Mouse (Mus musculus) gastrocnemius, postnatal 14 days (tissue): ENCODE data around the gene Fam83f. TPM values are rescaled to one million over a fixed set of nuclear protein-coding genes. Genes with fewer than 3 reads are reported as not detected.
A peak's percentile ranks its signal among the peaks of the same experiment; 100 is the strongest.

ENCODE experiments used
- DNase-seq: peaks from one replicate; pipeline ENCODE4 v3.0.0; 2021; ENCODE audit warnings: mixed read lengths
- intact Hi-C: fragments of 180-260 bp; cut with DNase I; formaldehyde crosslinking; loops from one replicate; pipeline ENCODE4 v1.15.1; 2025; ENCODE audit warnings: low total_unique reads
- total RNA-seq, 2 experiments: library from RNA; stranded (reverse); gene quantifications; 2 replicates each; pipeline ENCODE4 v1.2.3; 2021

Gene Fam83f
- total RNA-seq, 2 experiments from 2014 or later, result 0.29 to 0.43 TPM

DNA sequence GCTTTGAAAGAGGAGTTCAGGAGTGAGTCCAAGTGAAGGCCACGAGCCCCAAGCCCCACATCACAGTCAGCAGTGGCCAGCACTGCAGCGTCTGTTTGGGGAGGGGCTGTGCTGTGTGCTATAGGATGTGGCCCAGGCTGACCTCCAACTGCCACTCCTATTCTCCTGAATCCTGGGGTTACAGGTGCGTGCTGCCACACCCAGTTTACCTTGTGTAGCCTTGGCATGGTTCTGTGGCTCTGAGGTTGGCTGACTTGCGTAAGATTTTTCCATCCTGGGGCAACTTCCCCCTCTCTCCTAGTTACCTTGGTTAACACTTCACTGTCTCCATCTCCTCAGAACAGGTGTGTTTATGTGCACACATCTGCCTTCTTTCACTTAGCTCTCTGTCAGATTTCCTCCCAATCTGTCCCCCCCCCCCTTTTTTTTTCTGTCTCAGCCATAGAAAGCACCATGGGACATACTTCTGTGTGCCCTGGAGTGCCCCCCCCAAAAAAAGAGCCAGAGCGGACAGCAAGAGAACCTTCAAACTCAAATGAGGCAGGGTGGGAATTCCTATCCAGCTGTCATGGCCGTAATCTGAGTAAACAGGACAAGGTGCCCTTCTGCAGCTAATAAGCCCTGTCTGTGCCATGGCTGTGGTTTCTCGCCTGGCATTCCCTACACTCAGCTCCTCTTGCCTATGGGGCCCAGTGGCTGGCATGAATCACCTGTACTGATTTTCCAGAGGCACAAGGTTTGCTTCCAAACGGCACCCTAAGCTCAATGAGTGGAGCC, 30.0 kb downstream of the Fam83f start:
- no peak for DNase-seq

DNA sequence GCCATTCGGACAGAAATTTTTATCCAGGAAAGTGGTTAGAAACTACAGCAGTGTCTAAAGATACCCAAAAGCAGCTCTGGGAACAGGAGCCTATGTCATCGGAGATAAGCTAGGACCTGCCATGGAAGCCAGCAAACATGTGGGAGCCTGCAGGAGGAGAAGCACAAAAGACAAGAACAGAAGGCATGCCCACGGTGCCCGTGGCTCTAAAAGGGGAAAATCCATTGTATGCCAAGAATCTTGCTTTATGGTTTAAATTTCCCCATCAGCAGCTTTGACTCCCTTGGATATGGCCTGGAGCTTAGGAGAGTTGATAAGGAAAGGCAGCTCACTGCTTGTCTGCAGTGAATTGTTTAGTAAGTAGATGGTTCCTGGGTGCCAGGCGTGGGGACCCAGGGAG, 31.3 kb downstream of the Fam83f start:
- intact Hi-C loops, result no loop called here
- no peak for DNase-seq

More for the DNA sequence above, 30.0 kb downstream of the Fam83f start:
- intact Hi-C loops, result no loop called here

DNA sequence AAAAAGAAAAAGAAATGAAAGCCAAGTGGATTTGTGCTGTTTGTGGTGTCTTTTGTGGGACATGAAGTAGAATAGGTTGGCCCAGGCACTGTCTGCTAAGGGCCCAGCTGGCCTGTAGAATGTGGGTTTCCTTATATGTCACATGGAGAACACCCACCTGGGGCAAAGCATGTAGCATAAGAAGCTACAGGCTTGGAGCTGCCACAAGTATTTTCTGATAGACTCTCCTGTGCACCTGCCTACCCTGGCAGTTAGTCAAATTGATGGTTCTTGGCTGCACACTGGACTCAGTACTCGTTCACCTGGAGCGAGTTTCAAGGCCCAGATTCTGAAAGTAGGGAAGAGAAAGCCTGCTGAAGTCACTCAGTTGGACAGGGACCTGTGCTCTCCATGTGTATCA, 31.8 kb downstream of the Fam83f start:
- intact Hi-C loops, result no loop called here
- no peak for DNase-seq

DNA sequence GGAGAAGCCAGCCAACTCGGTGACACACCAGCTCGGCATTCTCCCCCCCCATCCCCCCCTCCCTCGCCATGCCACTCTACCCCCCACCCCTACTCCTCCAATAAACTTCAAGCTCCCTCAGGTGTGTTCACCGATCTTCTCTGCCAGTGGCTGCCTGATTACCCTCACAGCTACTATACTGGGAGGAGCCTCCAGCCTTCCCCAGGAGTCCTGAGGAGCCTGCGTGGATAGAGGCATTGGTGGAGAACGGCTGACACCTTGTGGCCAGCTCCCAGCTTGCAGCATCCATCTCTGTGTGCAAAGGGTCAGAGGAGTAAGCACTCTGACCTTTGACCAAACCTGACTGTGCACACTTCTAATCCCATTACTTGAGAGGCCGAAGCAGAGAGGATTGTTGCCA, 32.6 kb downstream of the Fam83f start:
- intact Hi-C loops, result no loop called here
- peak; percentile 75 for DNase-seq

DNA sequence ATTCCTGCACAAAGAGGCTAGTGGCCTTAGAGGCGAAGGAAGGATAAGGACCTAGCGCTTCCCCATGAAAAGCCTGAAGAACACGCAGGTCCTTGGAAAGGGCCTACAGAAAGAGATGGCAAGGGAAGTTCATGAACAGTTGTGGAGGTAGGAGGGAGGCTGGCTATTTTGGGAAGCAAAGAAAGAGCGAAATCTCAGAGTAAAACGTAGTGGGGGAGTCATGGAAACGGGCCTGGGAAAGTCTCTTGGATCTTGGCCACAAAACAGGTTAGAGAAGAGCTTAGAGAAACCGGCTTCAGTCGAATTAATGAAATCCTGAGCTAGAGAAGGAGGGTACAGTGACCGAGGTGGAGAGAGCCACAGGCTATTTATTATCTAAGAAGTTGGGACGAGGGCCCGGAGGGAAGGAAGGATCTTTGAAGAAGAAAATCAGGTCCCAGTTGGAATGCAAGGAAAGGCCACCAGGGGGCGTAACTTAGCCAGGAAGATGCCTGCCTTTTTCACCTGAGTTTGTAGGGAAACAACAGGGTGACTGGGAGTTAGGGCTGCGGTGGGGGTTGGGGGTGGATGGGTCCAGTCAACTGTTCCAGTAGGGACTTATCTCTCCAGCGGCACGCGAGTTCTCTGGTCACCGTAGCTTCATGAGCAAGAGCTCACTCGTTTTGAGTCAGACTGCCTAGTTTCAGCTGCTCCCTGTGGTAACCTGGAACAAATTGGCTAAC, 34.3 kb downstream of the Fam83f start:
- intact Hi-C loops, result loop anchor here (5.0 kb wide), 1 partner anchor 176 kb away; no protein-coding TSS in a partner anchor
- DNase-seq, result peak; percentile 79

DNA sequence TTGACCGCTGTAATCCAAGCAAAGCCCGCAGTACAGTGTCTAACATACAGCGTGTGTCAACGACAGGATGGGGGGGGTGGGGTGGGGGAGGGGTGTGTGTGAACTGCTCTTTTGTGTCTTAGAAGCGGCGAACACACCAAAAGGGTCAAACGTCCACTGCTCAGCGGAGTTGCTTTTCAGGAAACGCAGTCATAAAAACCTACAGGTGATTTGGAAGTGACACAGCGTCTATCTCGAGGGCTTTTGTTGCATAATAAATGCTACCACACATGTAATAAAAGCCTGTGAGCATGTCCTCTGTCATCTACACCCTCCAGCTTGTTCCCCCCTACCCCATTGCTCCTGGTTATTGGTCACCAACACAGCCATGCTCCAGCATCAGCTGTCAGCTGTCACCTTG, 34.9 kb downstream of the Fam83f start:
- DNase-seq, result no peak
- intact Hi-C loops, result loop anchor here (5.0 kb wide), 1 partner anchor 176 kb away; no protein-coding TSS in a partner anchor

DNA sequence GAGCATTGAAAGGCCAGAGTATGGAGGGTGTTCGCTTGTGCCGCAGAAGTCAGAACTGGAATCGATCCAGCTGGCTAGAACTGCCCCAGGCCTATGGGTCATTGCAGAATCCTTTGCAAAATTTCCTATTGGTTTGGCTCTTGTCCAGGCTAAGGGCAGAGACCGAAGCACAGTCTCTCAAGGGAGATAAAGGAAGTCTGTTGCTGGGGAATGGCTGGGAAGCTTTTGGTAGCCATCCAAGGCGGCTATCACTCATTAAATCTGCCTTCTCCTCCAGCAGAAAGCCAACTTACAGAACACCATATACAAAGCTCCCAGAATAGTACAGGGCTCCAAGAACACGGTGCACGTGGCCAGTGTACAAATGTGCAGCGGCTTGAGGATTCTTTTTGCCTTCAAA, 35.4 kb downstream of the Fam83f start:
- peak; percentile 45 for DNase-seq
- intact Hi-C loops, result loop anchor here (5.0 kb wide), 1 partner anchor 175 kb away; no protein-coding TSS in a partner anchor

DNA sequence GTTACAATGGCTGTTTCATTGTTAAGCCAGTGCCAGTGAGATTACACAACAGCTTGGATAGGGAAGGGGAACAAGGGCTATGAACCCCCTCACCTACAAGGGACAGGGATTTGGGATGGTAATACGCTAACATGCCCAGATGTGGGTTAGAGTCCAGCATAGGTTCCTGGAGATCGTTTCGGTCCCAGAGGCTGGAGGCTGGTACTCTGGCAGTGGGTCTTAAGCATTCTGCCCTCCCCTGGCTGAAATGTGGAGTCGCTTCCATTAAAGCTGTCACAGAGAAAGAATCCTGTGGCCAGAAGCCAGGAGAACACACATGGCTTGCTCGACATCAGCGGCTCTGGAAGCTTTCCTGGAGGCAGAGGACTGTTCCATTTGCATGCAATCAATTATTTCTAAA, 37.9 kb downstream of the Fam83f start:
- intact Hi-C loops, result loop anchor here (5.0 kb wide), 1 partner anchor 173 kb away; no protein-coding TSS in a partner anchor
- peak; percentile 61 for DNase-seq

DNA sequence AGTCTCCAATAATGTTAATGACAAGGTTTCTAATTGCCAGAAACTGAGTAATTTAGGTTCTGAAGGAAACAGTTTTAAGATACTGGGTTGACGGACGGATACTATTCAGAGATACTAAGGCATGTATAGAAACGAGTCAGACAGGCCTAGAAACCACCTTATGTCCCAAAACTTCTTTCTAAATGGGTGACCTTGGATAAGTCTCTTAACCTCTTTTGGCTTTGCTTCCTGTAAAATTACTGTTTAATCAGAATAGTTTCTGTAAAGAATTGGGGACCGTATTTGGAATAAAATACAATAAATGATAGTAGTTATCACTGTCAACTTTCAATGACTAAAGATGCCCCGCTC, 38.6 kb downstream of the Fam83f start:
- no peak for DNase-seq
- intact Hi-C loops, result no loop called here

DNA sequence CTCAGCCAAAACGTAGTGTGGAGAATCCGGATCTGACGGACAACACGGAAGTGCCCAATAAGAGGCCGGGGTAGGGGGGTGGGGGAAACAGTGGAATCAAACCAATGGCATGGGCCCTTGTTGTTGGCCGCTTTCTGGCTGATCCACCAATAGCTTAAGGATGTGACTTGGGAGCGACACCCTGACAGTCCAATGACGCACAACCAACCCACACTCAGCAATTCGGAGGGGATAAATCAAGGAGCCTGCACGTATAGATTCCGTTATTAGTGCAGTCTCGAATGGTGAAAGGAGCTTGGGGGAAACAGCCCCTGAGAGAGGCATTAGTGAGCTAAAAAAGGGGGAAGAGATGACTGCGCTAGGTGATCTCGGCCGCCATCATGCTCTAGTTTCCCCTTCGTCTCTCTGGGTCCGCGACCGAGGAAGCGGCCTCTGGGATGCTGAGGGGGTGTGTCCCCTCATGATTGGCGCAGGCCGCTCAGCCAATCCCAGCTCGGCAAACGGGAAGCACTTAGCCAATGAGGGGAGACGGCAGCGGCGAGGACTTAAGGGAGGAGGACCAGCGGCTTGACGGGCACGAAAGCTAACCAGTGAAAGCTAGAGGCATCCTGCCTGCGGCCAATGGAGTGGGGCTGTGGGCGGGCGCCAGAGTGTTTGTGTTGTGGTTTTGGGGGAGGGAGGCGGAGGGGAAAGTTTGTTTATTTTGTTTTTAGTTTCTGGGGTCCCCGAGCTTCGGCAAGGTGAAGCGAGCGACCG, 39.1 kb downstream of the Fam83f start, which contains the start of gene Tnrc6b:
Gene Tnrc6b, plus strand, starts transcription at position 706 of the 756 bp plus-strand sequence.
- intact Hi-C loops, result no loop called here
- DNase-seq, result peak; percentile 99

DNA sequence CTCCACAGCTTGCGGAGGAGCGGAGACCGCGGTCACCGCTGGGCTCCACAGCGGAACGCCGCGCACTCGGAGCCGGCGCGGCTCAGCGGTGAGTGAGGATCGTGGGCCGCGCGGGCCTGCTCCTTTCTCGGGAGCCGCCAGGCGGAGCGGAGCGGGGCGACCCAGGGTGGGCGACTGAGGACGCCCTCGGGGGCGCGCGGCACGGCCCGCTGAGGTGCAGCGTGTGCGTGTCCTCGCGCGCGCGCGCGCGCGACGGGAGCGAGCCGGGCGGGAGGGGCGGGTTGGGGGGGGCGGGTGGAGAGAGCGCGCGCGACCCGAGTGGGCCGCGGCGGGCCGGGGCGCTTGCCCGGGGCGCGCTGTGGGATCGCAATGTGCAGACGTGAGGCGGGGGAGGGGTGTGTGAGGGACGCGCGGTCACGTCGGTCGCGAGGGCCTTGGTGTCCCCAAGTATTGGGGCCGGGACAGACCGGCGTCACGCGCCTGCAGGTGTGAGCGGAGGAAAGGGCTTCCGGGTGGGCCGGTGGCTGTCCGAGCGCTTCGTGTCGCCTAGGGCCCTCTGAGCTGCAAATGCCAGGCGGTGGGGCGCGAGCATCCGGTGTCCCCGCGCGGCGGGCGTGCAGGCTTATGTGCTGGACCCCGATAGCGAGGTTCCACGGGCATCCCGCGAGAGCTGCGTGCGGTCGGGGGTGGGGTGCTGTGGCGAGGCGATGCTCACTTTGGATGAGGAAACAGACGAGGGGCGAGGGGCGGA, 39.9 kb downstream of the Fam83f start:
- peak; percentile 67 for DNase-seq
- intact Hi-C loops, result no loop called here

DNA sequence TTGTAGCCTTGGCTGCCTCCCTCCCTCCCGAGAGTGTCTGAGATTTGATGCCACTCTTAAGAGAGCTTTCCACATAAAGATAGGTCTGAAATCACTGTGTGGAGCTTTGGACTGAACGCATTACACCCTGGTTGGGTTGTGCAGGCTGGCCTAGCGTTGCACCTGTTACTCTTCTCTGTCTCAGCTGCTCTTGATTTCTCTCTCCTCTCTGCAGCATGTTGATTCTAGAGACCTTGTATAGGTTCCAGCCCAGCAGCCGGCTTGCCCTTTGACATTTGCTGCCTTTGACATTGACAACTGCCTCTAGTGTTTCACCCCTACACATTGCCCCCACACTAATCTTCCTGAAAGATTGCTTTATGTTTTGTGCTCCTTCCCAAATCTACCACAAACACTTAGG, 42.7 kb downstream of the Fam83f start:
- intact Hi-C loops, result no loop called here
- no peak for DNase-seq

DNA sequence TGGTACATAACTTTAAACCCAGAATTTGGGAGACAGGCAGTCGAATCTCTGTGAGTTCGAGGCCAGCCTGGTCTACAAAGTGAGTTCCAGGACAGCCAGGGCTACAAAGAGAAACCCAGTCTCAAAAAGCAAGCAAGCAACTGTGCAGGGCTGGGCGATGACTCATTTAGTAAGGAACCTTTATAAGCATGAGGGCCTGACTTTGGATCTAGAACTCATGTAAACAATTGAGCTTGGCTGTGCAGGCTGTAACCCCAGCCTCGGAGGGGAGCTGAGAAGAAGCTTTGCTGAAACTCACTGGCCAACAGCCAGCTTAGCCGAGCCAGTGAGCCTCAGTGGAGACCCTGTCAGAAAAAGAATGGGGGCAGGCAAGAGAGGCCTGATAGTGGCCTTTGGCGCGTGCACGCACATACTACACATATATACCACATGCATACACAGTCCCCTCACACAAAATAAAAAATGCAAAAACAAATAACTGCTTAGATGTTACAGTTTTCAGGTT, 45.0 kb downstream of the Fam83f start:
- intact Hi-C loops, result no loop called here
- DNase-seq, result no peak

DNA sequence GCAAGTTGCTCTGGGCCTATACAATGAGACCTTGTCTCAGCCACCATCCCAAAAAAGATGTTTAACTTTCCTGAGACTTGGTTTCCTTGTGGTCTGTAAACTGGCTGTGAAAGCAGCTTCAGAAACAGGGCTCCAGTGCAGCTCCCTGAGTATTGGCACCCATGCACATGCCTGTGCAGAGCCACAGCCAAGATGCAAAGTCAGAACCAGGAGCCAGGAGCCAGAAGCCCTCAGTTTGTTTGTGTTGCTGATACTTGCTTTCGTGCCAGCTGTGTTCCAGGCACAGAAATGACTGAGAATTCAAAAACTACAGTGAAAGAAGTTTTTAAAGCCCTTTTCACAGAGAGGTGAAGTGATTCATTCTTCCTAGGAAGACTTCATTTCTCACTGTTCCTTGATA, 45.8 kb downstream of the Fam83f start:
- intact Hi-C loops, result no loop called here
- DNase-seq, result no peak

DNA sequence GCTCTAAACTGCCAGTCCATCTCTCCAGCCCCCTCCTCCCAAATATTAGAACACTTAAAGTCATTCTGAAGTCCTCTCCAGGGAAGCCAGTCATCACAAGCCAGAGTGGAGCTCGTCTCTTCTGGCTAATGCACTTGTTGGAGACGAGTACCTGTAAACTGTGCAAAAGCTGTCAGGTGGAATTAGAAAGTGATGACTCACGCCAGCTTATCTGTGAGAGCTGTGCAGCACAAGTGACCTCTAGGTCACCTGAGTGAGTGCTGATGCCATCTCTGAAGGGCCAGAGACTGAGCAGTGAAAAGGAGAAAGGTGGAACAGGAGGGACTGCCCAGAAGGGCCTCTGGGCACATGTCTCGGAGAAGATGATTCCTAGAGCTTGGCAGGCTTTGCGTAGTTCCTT, 48.6 kb downstream of the Fam83f start:
- DNase-seq, result no peak
- intact Hi-C loops, result loop anchor here (10.0 kb wide), 1 partner anchor 55 kb away; no protein-coding TSS in a partner anchor

DNA sequence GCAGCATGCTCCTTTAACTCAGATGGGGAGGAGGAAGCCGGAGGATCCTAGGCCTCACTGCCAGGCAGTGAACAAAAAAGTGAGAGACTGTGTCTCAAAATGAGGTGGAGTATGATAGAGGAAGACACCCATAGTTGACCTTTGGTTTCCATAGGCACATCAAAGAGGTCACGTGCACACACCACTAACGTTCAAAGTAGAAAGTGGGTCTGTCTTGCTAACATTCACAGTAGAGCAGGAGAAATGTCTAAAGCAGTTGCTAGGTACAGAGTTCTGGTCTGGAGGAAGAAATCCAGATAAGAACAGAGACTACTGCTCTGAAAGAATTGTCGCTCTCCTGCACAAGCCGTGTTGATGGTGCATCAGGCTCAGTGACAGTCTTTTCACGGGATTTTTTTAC, 50.2 kb downstream of the Fam83f start:
- DNase-seq, result no peak
- intact Hi-C loops, result loop anchor here (10.0 kb wide), 1 partner anchor 53 kb away; no protein-coding TSS in a partner anchor

DNA sequence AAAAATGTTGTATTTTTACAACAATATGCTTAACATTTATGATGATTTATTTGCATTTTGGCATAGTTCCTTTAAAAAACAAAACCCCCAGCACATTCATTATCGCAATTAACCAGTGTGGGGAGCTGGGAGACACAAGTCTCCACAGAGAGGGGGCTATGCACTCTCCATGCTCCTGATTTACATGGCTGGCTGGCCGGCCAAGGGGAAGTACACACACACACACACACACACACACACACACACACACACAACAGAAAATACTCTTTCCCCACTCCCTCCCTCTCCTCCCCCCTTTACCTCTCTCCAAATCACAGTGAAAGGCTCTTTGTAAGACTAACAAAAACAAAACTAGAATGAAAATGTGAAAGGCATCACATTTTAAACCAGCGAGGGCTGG, 50.7 kb downstream of the Fam83f start:
- DNase-seq, result no peak
- intact Hi-C loops, result loop anchor here (10.0 kb wide), 1 partner anchor 52 kb away; no protein-coding TSS in a partner anchor

DNA sequence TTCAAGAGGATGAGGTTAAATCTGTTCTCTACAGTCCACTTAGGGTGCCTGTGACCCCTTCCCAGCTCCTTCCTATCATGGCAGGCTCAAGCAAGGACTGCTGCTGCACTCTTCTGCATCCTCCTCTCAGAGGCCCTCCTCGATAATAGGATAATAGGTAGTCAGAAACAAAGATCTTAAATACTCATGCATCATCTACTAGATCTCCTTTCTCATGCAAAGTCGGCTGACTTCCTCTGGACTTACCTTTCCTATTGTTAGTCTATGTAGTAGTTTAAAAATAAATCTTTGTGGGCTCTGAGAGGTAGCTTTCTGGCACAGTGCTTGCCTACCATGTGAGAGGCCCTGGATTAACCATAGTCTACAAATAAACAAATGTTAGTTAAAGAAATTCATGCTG, 57.8 kb downstream of the Fam83f start:
- no peak for DNase-seq
- intact Hi-C loops, result loop anchor here (10.0 kb wide), 1 partner anchor 45 kb away; no protein-coding TSS in a partner anchor

DNA sequence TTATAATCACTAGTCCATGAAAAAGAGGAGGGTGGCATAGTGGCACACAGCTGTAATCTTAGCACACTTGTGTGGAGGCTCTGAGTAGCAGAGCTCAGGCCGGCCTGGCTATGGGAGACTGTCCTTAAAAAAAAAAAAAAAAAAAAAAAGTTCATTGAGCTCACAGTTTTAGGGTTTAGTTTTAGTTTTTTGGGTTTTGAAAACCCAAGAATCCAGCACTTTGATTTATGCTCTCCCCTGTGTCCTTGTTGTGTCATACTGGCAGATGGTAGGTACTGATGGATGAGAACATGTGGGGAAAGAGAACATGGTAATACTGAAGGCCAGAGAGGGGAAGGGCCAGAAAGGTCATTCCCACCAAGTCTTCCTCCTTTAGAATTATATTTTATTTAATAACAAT, 59.4 kb downstream of the Fam83f start:
- intact Hi-C loops, result no loop called here
- no peak for DNase-seq
